Mouse (Mus musculus) mesoderm, embryonic 11.5 days (tissue): Measurements from ENCODE around the gene Tnfsf10.

Source experiments
- DNase-seq: peaks from one replicate; pipeline ENCODE4 v3.0.0-alpha.2; 2012; ENCODE audit warnings: low read depth, low spot score

Gene Tnfsf10

GRCm38 (mm10) chr3:27302339-27303022, 14.3 kb upstream of the Tnfsf10 start:
- no peak for DNase-seq

DNA sequence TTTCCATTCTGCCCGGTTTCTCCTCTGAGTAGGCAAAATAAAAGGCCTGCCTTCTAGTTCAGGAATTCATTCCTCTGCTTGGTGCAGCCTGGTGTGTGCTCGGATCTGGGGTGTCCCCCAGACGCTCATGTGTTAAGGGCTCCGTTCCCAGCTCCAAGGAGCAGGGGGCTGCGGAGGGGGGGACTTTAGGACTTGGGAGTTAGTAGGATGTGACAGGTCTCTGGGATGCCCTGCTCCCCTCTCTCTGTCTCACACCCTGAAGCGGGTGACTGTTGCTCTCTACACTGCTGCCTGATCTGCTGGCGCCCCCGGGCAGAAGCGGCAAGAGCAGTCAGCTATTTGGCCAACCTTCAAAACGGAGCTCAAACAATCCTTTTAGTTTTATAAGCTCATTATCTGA, 10.0 kb upstream of the Tnfsf10 start:
- DNase-seq = no peak

DNA sequence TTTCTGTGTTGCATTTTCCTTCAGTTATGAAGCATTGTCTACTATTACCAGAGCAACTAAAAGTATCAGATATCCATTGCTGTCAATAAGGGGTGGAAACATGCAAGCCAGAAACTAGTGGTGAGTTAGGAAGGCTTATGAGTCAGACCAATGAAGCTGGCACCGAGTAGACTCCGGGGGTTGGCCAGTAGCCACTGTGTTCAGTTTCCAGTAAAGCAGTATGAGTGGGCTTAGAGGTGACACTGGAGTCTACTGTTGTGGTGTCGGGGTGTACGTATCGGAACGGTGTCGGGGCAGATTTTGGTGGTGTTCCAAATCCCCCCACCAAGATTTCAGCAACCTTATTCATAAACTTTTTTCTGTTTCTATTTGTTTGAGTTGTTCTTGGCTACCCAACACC, 5.9 kb upstream of the Tnfsf10 start:
- DNase-seq = no peak

DNA sequence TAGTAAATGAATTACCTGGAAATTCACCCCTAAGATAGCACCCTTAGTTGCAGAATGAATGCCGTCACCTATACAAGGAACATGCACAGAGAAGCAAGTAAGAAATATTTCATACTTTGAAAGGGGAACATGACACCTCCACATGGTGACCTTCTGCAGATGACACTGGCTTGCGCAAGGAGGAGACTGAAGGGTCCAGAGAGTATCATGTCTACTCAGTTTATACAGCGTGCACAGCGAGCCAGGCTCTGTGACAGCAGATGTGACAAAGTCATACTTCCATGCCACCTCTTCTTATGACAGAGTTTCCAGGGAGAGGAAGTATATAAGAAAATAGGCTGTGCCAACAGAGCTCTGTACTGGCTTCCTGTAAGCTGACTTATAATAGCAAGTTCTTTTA, 5.4 kb upstream of the Tnfsf10 start:
- no peak for DNase-seq

DNA sequence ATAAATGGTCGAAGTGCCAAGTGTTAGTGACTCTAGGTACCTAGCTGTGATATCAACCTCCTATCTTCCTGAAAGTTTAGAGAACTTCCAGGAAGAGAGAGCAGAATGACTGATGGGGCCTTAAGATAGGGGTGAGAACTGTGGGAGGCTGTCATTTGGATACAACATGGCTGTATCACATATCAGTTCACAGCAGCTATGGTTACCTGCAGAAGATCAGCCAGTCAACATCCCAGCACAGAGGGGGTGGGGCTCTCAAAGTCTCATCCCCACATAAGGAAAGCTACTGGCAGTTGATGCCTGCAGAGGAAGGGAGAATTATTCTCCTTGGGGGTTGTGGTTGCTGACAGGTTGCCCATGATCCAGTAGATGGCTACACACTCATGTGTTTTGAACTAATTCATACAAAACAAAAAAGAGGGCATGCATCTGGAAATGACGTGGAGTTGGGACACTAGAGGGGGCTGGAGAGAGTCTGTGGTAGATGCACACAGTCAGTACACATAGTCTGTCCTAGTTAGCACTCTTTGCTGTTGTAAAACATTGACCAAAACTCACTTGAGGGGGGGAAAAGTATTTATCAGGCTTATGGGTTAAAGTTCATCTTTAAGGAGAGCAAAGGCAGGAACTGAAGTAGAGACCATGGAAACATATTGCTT, 2.2 kb upstream of the Tnfsf10 start:
- DNase-seq = no peak

DNA sequence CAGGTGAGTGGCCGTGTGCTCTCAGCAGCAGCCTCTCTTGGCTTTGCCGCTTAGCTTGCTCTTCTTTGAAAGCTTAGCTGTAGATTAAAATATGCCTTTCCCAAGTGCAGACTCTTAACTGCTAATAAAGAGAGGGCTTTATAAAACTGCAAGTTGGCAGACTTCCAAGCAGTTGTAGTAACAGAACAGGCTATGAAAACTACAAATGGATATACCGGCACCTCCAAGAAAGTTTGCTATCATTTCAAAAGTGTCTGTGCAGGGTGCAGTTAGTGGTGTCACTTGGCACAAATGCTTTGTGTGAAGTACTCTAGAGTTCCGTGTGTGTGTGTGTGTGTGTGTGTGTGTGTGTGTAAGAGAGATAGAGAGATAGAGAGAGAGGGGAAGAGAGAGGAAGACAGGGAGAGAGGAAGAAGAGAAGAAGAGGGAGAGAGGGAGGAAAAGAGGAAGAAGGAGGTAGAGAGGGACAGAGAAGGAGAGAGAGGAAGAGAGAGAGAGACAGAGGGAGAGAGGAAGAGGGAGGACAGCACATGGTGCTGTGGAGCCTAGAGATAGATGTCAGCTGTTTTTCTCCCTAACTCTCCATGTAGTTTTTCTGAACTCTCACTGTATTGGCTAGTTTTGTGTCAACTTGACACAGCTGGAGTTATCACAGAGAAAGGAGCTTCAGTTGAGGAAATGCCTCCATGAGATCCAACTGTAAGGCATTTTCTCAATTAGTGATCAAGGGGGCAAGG, 628 bp downstream of the Tnfsf10 start:
- DNase-seq = no peak

DNA sequence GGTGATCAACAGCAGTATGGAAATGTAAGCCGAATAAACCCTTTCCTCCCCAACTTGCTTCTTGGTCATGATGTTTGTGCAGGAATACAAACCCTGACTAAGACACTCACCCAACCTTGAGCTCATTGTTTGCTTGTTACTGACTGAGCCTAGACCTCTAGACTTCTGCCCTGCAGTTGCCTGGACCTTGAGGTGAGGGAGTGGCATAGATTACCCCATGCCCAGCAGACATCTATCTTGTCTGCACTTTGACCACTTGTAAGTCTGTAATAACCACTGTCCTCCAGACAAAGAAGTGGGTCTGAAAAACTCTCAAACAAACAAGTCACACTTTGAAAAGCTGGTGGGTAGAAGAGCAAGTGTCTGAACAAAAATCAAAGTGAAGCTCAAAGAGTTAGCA, 2.8 kb downstream of the Tnfsf10 start:
- no peak for DNase-seq

- no peak for DNase-seq
Observed at GRCm38 (mm10) chr3:27320613-27321495, 4.0 kb downstream of the Tnfsf10 start.

GRCm38 (mm10) chr3:27322591-27322990, 5.8 kb downstream of the Tnfsf10 start:
- no peak for DNase-seq

DNA sequence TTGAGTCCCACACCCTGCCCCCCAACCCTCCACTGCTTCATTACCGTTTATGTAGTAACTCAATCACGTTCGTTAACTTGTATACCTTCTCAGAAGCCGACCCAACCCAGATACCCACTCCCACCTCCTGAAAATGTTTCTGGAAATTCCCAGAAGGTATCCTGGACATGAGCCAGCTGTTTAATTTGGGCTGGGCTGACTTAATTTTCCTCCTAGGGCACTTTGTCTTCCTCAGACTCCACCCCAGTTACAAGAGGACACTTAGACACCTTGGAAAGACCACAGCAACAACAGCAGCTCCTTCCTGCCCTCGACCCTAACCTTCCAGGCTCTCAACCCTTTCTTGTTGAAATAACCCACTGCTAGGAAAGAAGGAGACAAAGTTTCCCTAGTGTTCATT, 6.7 kb downstream of the Tnfsf10 start:
- DNase-seq = no peak

DNA sequence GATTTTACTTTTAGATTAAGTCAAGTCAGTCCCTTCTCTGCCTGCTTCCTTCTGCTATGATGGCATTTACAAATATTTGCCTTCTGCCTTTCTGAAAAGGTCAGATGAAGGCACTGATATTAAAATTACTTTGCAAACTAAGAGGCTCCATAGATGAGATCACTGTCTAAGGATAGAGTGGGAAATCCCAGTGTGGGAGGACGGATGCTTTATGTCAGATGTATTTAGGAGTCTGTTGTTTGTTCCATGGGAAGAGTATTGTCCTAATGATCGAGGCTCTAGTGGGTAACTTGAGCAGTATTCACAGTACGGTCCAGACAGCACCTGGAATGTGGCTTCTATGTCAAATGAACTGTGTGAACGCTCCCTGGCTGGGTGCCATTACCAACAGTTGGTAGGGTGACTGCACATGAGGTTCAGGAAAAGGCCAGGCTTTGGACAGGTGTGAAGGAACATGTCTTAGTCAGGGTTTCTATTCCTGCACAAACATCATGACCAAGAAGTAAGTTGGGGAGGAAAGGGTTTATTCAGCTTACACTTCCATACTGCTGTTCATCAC, 9.9 kb downstream of the Tnfsf10 start:
- DNase-seq = no peak

GRCm38 (mm10) chr3:27330706-27331105, 13.9 kb downstream of the Tnfsf10 start:
- no peak for DNase-seq

- peak; percentile 38 for DNase-seq
Observed at GRCm38 (mm10) chr3:27338437-27338836, 21.6 kb downstream of the Tnfsf10 start.

- DNase-seq = no peak
Observed at GRCm38 (mm10) chr3:27338887-27339286, 22.1 kb downstream of the Tnfsf10 start.

DNA sequence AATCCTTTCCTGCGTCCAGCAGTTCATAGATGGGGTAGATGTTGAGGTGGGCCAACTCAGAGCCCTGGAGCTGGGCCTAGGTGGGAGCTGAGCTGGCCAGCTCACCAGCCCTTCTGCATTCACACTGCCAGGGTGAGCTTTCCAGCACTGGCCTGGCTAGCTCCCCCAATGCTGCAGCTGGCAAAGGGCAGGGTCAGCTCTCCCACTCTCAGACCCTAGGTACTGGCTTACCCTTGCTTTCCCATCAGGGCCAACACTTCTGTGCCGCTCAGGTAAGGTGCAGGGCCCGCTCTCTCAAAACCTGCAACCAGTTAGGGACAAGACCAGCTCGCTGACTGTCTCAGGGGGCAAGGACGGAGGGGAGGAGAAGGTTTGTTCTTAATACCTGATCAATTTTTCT, 23.9 kb downstream of the Tnfsf10 start:
- no peak for DNase-seq

DNA sequence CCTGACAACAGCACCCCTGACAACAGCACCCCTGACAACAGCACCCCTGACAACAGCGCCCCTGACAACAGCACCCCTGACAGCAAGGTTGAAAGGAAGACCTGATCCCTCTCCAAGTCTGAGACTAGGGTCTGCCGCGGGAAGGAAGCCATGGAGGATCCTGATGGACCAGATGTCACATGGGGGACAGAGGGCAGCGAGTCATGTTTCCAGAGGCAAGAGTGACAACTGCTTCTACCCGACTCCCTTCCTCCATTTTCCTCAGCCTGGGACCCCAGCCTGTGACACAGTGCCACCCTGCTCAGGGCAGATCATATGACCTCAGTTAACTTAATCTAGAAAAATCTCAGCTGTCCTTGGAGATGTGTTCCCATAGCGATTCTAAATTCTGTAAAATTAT, 25.6 kb downstream of the Tnfsf10 start:
- peak; percentile 15 for DNase-seq

DNA sequence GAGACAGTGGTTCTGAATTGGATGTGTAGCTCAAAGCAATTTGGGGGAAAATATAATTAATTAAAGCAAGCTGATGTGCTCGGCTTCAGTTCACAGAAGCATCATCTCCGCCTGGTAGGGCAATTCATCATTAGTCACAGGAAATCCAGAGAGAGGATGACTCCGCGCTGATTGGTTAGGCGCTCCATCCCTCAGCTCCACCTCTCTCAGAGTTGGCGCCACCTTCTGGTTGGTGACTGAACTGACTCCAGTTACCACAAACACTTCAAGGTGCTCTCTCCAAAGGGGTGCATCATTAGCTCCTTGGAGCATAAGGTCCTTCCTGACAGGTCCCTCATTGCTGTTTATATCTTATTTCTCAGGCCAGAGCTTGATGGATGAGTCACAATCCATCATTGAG, 28.7 kb downstream of the Tnfsf10 start:
- peak; percentile 22 for DNase-seq

DNA sequence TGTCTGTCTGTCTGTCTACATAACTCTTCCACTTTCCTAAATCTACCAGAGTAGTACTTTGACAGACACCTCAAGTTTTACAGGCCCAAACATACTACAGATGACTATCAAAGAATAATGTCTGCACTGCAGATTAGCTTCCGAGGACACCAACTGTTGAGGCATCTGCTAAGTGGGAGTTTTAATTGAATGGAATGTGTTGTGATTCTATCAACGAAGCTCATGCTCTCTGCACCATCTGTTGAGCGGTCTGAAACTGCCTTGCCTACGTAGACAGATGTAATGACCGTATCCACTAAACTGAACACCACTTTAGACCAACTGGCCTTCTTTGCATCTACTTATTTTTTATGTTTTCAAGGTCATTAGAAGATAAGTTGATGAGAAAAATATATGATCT, 31.6 kb downstream of the Tnfsf10 start:
- DNase-seq = no peak

DNA sequence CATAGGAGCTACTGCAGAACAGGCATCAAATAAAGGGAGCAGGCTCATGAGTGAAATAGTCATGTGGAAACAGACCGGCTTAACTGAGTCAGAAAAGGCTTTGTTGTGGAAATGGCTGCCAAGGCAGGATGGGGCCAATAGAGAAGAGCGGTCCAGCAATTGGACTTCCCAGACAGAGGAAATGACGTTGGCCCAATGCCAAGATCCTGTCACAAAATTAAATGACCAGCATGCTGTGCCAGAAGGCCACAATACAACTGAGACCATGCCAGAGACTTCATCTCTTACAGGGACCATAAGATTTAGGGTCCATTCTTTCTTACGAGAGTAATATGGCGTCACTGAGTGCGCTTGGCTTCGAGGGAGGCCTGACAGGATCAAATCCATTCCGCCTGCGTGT, 34.3 kb downstream of the Tnfsf10 start:
- DNase-seq = peak; percentile 39

GRCm38 (mm10) chr3:27359100-27359720, 42.4 kb downstream of the Tnfsf10 start:
- DNase-seq = no peak

DNA sequence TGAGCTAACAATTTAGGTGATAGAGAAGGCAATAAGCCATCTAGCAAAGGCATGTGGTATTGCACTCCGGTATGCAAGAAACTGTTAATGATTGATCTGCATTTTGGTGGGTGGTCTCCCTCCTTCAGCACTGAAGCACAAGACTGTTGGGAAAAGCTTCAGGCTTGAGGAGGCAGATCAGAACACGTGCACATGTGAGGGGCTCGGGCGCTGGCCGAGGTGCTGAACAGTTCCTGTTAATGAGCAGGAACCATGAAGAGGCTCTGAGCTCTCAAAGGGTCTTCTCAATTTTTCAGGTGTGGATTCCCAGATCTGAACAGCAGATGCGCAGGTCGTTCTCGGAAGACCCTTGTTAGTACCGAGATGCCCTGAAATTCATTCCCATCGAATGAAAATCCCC, 53.3 kb downstream of the Tnfsf10 start:
- DNase-seq = peak; percentile 80
